Comparison of ENCODE assay signal across 1 mouse cellular context in genomic region chr11:93940906-93941305, GRCm38 (mm10).
TF ChIP-seq lines count a peak whose summit lies in the region.

No protein-coding gene starts in this region.

TF ChIP-seq in CH12.LX, 34 proteins besides CTCF, POLR2A, EP300 and RAD21:
- TF ChIP-seq JUN (IDR thresholded peaks at IDR 0.05; ENCODE audit: insufficient read depth, low read depth, low read length) = no peak
- no peak for TF ChIP-seq SIN3A (IDR thresholded peaks at IDR 0.05; ENCODE audit: low read length)
- no peak for TF ChIP-seq KAT2A (IDR thresholded peaks at IDR 0.05; ENCODE audit: insufficient replicate concordance, low read length)
- TF ChIP-seq ELF1 (IDR thresholded peaks at IDR 0.05; ENCODE audit: low read depth, low read length) = peak; percentile 58
- TF ChIP-seq MXI1 (IDR thresholded peaks at IDR 0.05; ENCODE audit: low read depth, low read length) = peak; percentile 61; the same call in 1 of the 2 replicates
- peak; percentile 40; the same call in 1 of the 2 replicates for TF ChIP-seq MYC (IDR thresholded peaks at IDR 0.05; ENCODE audit: low read depth, low read length)
